Comparison of ENCODE assay signal across 8 mouse cellular contexts in the genomic region with DNA sequence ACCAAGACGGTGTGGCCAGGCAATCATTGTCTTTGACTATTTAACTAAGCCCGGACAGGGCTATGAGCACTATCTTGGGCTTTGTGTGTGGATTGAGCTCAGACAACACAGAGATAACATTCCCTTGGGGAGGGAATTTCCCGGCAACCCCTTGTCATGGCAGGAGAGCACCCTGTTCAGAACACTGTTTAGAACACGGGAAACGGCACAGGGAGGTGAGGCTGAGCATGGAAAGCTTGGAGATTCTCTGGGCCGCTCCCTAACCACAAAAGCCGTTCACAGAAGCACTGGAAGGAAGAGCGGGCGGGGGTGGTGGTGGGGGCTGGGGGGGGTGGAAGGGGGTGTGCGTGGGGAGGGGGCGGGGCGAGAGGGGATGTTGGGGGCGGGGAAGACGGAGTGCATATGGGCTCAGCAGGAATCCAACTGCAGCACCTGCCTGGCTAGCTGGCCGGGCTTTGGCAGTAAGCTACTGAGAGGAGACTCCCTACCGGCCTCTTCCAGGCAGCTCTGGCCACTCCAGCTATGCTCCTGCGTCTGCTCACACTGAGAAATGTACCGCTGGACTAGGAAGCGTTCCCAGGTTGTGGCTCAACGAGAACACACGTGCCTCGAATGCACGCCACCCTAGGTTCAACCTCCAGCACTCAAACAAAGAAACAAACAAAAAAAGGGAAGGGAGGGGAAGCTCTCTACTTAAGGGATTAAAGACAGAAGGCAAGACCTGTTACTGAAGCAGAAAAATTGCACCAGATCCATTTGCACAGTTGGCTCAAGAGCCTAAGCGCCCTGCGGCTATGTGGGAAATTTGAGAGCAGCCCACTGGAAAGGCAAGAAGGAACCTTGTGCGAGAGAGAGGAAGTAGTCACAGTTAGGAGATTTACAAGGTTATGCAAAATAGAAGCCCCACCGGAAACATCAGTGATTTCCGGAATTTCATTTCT. TPM values are rescaled to one million over a fixed set of nuclear protein-coding genes. Genes with fewer than 3 reads are reported as not detected.
DNase-seq lines count a peak whose midpoint lies in the region; ATAC-seq and TF ChIP-seq lines count a peak whose summit lies in the region.

No protein-coding gene starts in this region.

- H3K27ac ChIP-seq in brown adipose tissue, adult 24 weeks (replicated peaks; ENCODE audit: low read depth, low read length): peak overlapping the region; percentile 74
- peak overlapping the region; percentile 81 for H3K27ac ChIP-seq in forebrain, embryonic 15.5 days (replicated peaks)
- peak overlapping the region; percentile 86 for H3K27ac ChIP-seq in hindbrain, embryonic 14.5 days
- 0 out of 2 replicates have a peak overlapping the region, but pooled peaks have one; percentile 11 for H3K27ac ChIP-seq in liver, embryonic 11.5 days (ENCODE audit: low read depth, low read length)
- H3K27ac ChIP-seq in midbrain, postnatal 0 days (ENCODE audit: low read depth, low read length): peak overlapping the region; percentile 32; the same call in 1 of the 2 replicates

- H3K9ac ChIP-seq in forebrain, embryonic 15.5 days (replicated peaks): peak overlapping the region; percentile 33; the same call in 1 of the 2 replicates
- peak overlapping the region; percentile 51 for H3K9ac ChIP-seq in hindbrain, embryonic 14.5 days
- H3K9ac ChIP-seq in liver, embryonic 11.5 days (ENCODE audit: low read depth, low read length): peak overlapping the region; percentile 55
- H3K9ac ChIP-seq in midbrain, postnatal 0 days (replicated peaks; ENCODE audit: low read length, poor library complexity, severe bottlenecking): no peak overlapping the region; the same call in 1 of the 2 replicates

- H3K4me3 ChIP-seq in brown adipose tissue, adult 24 weeks (ENCODE audit: insufficient read depth, low read depth, low read length): peak overlapping the region; percentile 37
- peak overlapping the region; percentile 27 for H3K4me3 ChIP-seq in forebrain, embryonic 15.5 days
- peak overlapping the region; percentile 21 for H3K4me3 ChIP-seq in hindbrain, embryonic 14.5 days (replicated peaks; ENCODE audit: low read length)
- H3K4me3 ChIP-seq in liver, embryonic 11.5 days (ENCODE audit: low read depth, low read length): peak overlapping the region; percentile 34
- H3K4me3 ChIP-seq in midbrain, postnatal 0 days (ENCODE audit: low read depth, low read length): peak overlapping the region; percentile 5; the same call in 1 of the 2 replicates

- H3K27me3 ChIP-seq in forebrain, embryonic 15.5 days: no peaks in the 10 kb centered on the region
- H3K27me3 ChIP-seq in hindbrain, embryonic 14.5 days (ENCODE audit: control insufficient read depth, insufficient read depth, low read length): no peaks in the 10 kb centered on the region
- H3K27me3 ChIP-seq in liver, embryonic 11.5 days (replicated peaks; ENCODE audit: control insufficient read depth, insufficient read depth, low read length): no peaks in the 10 kb centered on the region
- H3K27me3 ChIP-seq in midbrain, postnatal 0 days (ENCODE audit: insufficient read depth, low read length): no peaks in the 10 kb centered on the region

- peak; percentile 32 to 61 for DNase-seq in adrenal gland, adult (ENCODE audit: inconsistent age in 2 of 2, low spot score in 1 of 2)
- DNase-seq in adrenal gland, adult 8-10 months: no peak
- peak; percentile 60 for DNase-seq in hindbrain, embryonic 14.5 days (ENCODE audit: low spot score)
- DNase-seq in liver, embryonic 11.5 days (ENCODE audit: low spot score): peak; percentile 48
- peak; percentile 74 for DNase-seq in midbrain, postnatal 0 days (ENCODE audit: low spot score)
- no peak for DNase-seq in layer of hippocampus, postnatal 36 days

- H3K4me2 ChIP-seq in forebrain, embryonic 15.5 days (replicated peaks): peak overlapping the region; percentile 44
- H3K4me2 ChIP-seq in hindbrain, embryonic 14.5 days (replicated peaks): peak overlapping the region; percentile 55
- peak overlapping the region; percentile 74 for H3K4me2 ChIP-seq in liver, embryonic 11.5 days
- peak overlapping the region; percentile 49 for H3K4me2 ChIP-seq in midbrain, postnatal 0 days (ENCODE audit: low read depth, low read length, poor library complexity, severe bottlenecking)

- peaks cover 4% of the 10 kb centered on the region; the same call in 1 of the 2 replicates for H3K4me1 ChIP-seq in brown adipose tissue, adult 24 weeks (ENCODE audit: control insufficient read depth, insufficient read depth, insufficient read length, low read length)
- H3K4me1 ChIP-seq in forebrain, embryonic 15.5 days: peaks cover 22% of the 10 kb centered on the region
- peaks cover 10% of the 10 kb centered on the region; the same call in 1 of the 2 replicates for H3K4me1 ChIP-seq in hindbrain, embryonic 14.5 days (replicated peaks; ENCODE audit: control insufficient read depth, insufficient read depth, low read length)
- H3K4me1 ChIP-seq in liver, embryonic 11.5 days (replicated peaks; ENCODE audit: control insufficient read depth, insufficient read depth, low read length): no peaks in the 10 kb centered on the region; the same call in 1 of the 2 replicates
- H3K4me1 ChIP-seq in midbrain, postnatal 0 days (ENCODE audit: insufficient read depth, low read length): 0 out of 2 replicates have a peak, but pooled peaks cover 5% of the 10 kb centered on the region

- TF ChIP-seq CTCF in midbrain, postnatal 0 days (IDR thresholded peaks at IDR 0.05): no peak

- 12% methylated on average over 23 of the region's 28 CpGs for WGBS in forebrain, embryonic 15.5 days
- 11% methylated on average over 25 of the region's 28 CpGs for whole genome bisulfite sequencing in hindbrain, embryonic 14.5 days
- 12% methylated on average over 21 of the region's 28 CpGs for WGBS in liver, embryonic 11.5 days
- WGBS in midbrain, postnatal 0 days: 10% methylated on average over 26 of the region's 28 CpGs

- peak; percentile 62 for ATAC-seq in forebrain, embryonic 15.5 days (replicated peaks)
- ATAC-seq in hindbrain, embryonic 14.5 days (ENCODE audit: low FRiP score): peak; percentile 78
- ATAC-seq in liver, embryonic 11.5 days (replicated peaks; ENCODE audit: low FRiP score): peak; percentile 65
- ATAC-seq in midbrain, postnatal 0 days (ENCODE audit: low FRiP score): peak; percentile 48

- H3K36me3 ChIP-seq in forebrain, embryonic 15.5 days: no peaks in the 10 kb centered on the region
- no peaks in the 10 kb centered on the region for H3K36me3 ChIP-seq in hindbrain, embryonic 14.5 days (replicated peaks; ENCODE audit: control insufficient read depth, insufficient read depth)
- no peaks in the 10 kb centered on the region for H3K36me3 ChIP-seq in liver, embryonic 11.5 days (ENCODE audit: control insufficient read depth, insufficient read depth, low read length)
- no peaks in the 10 kb centered on the region for H3K36me3 ChIP-seq in midbrain, postnatal 0 days (ENCODE audit: insufficient read depth, low read length)

- no peaks in the 10 kb centered on the region for H3K9me3 ChIP-seq in forebrain, embryonic 15.5 days
- H3K9me3 ChIP-seq in hindbrain, embryonic 14.5 days (ENCODE audit: control insufficient read depth, low read length): no peaks in the 10 kb centered on the region
- no peaks in the 10 kb centered on the region for H3K9me3 ChIP-seq in liver, embryonic 11.5 days (ENCODE audit: control insufficient read depth, low read length)
- H3K9me3 ChIP-seq in midbrain, postnatal 0 days (ENCODE audit: low read length): no peaks in the 10 kb centered on the region

RNA-seq across cellular contexts. Expression of gene Nrde2, which starts 8.7 kb away (rescaled TPM):
- total RNA-seq in adrenal gland, adult 8-10 months (2022): 10 to 100 TPM; 20.3 to 25.0 (median 23.4) TPM
- 3.0 and 3.7 TPM in 2 replicates for polyA plus RNA-seq in brown adipose tissue, adult 24 weeks (2012; ENCODE audit: insufficient read depth, insufficient read length, missing spikeins)
- 16.5 and 16.6 TPM in 2 replicates for polyA plus RNA-seq in forebrain, embryonic 15.5 days (2015; fragmentation: Nextera tagmentation; extraction: Ambion mirVana)
- 12.0 and 14.0 TPM in 2 replicates for polyA plus RNA-seq in hindbrain, embryonic 14.5 days (2014; fragmentation: Nextera tagmentation; extraction: Ambion mirVana)
- 14.0 and 14.3 TPM in 2 replicates for polyA plus RNA-seq in liver, embryonic 11.5 days (2014; fragmentation: Nextera tagmentation; extraction: Ambion mirVana)
- total RNA-seq in midbrain, postnatal 0 days (2014; rRNA removed): 13.9 and 23.4 TPM in 2 replicates
- polyA plus RNA-seq in midbrain, postnatal 0 days (2015; fragmentation: Nextera tagmentation; extraction: Ambion mirVana): 12.9 and 13.1 TPM in 2 replicates
- 10 to 100 TPM; 19.7 to 20.2 TPM for total RNA-seq in layer of hippocampus, postnatal 36 days (2021)

RNA-seq across cellular contexts. Expression of gene Calm1, which starts 31.0 kb away (rescaled TPM):
- 100 to 1,000 TPM; 303 to 399 (median 341) TPM for total RNA-seq in adrenal gland, adult 8-10 months (2022)
- 398 and 421 TPM in 2 replicates for polyA plus RNA-seq in brown adipose tissue, adult 24 weeks (2012; ENCODE audit: insufficient read depth, insufficient read length, missing spikeins)
- polyA plus RNA-seq in forebrain, embryonic 15.5 days (2015; fragmentation: Nextera tagmentation; extraction: Ambion mirVana): 2,112 and 2,174 TPM in 2 replicates
- 2,705 and 2,824 TPM in 2 replicates for polyA plus RNA-seq in hindbrain, embryonic 14.5 days (2014; fragmentation: Nextera tagmentation; extraction: Ambion mirVana)
- polyA plus RNA-seq in liver, embryonic 11.5 days (2014; fragmentation: Nextera tagmentation; extraction: Ambion mirVana): 957 and 975 TPM in 2 replicates
- total RNA-seq in midbrain, postnatal 0 days (2014; rRNA removed): 1,086 and 1,419 TPM in 2 replicates
- polyA plus RNA-seq in midbrain, postnatal 0 days (2015; fragmentation: Nextera tagmentation; extraction: Ambion mirVana): 4,369 and 4,581 TPM in 2 replicates
- 1,000 to 10,000 TPM; 2,038 to 2,139 TPM for total RNA-seq in layer of hippocampus, postnatal 36 days (2021)

RNA-seq across cellular contexts. Expression of gene Psmc1, which starts 58.2 kb away (rescaled TPM):
- total RNA-seq in adrenal gland, adult 8-10 months (2022): 100 to 1,000 TPM; 185 to 258 (median 197) TPM
- polyA plus RNA-seq in brown adipose tissue, adult 24 weeks (2012; ENCODE audit: insufficient read depth, insufficient read length, missing spikeins): 143 and 155 TPM in 2 replicates
- 272 and 277 TPM in 2 replicates for polyA plus RNA-seq in forebrain, embryonic 15.5 days (2015; fragmentation: Nextera tagmentation; extraction: Ambion mirVana)
- 264 and 278 TPM in 2 replicates for polyA plus RNA-seq in hindbrain, embryonic 14.5 days (2014; fragmentation: Nextera tagmentation; extraction: Ambion mirVana)
- 324 and 347 TPM in 2 replicates for polyA plus RNA-seq in liver, embryonic 11.5 days (2014; fragmentation: Nextera tagmentation; extraction: Ambion mirVana)
- total RNA-seq in midbrain, postnatal 0 days (2014; rRNA removed): 95.3 and 124 TPM in 2 replicates
- 289 and 306 TPM in 2 replicates for polyA plus RNA-seq in midbrain, postnatal 0 days (2015; fragmentation: Nextera tagmentation; extraction: Ambion mirVana)
- 100 to 1,000 TPM; 183 to 198 TPM for total RNA-seq in layer of hippocampus, postnatal 36 days (2021)

Comparison
In these comparisons a context has a peak if more than half of its experiments do, and no peak if none do; other contexts are left out.
1. DNase-seq: peak in adrenal gland, adult (2 of 2), hindbrain, embryonic 14.5 days (single experiment), liver, embryonic 11.5 days (single experiment) and midbrain, postnatal 0 days (single experiment); none in adrenal gland, adult 8-10 months (single experiment) and layer of hippocampus, postnatal 36 days (0 of 2).
2. H3K27ac ChIP-seq: peak in every context shown above with its lines; median percentile 86 in hindbrain, embryonic 14.5 days; 81 in forebrain, embryonic 15.5 days; 74 in brown adipose tissue, adult 24 weeks; 32 in midbrain, postnatal 0 days; 11 in liver, embryonic 11.5 days.
3. Peak in every context shown above with its lines, with median percentiles within 50 percentile points of each other: H3K4me3 ChIP-seq, ATAC-seq and H3K4me2 ChIP-seq.